Mouse (Mus musculus) cerebellum, adult 2 months (tissue): ENCODE data around the gene Tmem108.

Experiments used
- CTCF ChIP-seq: fragments of 200-500 bp; IDR thresholded peaks from 2 replicates; pipeline ENCODE4 v1.5.1; 2011; ENCODE audit warnings: low read depth, mild to moderate bottlenecking, control low read depth, low read length, moderate library complexity, borderline replicate concordance; ENCODE audit not compliant: insufficient read depth
- POLR2A ChIP-seq: fragments of 200-500 bp; IDR thresholded peaks from 2 replicates; pipeline ENCODE4 v1.6.1; 2011; ENCODE audit warnings: low read length, control low read depth, borderline replicate concordance; ENCODE audit not compliant: insufficient read depth

GRCm38 (mm10) chr9:103782306-103782705 lies 20.7 kb upstream of the Tmem108 start:
- TF ChIP-seq POLR2A (no peak), CTCF (no peak)
